Mouse (Mus musculus) frontal cortex, postnatal 14 days (tissue): ENCODE measurements at regions not wholly inside any gene's neighbourhood (a gene's known extent, or its start where the extent isn't known, plus 50 kb on each side); places are given as distances from the start of the nearest gene placed in this dataset.
A peak's percentile ranks its signal among the peaks of the same experiment; 100 is the strongest.

Experiments
- DNase-seq, 2 experiments: peaks; one replicate each; pipeline ENCODE4 v3.0.0; 2022; ENCODE audit warnings: low spot score in 2 of 2

GRCm38 (mm10) chr8:98403645-98404032 is 1012.6 kb downstream of the Cdh8 start:
- no peak for DNase-seq

GRCm38 (mm10) chr8:98402852-98403644 is 1013.2 kb downstream of the Cdh8 start:
- no peak for DNase-seq

GRCm38 (mm10) chr8:98381815-98382214 is 1034.5 kb downstream of the Cdh8 start:
- no peak for DNase-seq

- no peak for DNase-seq
Measured at GRCm38 (mm10) chr8:98380387-98380786, 1035.9 kb downstream of the Cdh8 start.

- no peak for DNase-seq
Measured at GRCm38 (mm10) chr8:98377743-98378142, 1038.5 kb downstream of the Cdh8 start.

GRCm38 (mm10) chr8:98372711-98373420 is 1043.4 kb downstream of the Cdh8 start:
- no peak for DNase-seq

- DNase-seq, result no peak
Measured at GRCm38 (mm10) chr8:98365378-98366095, 1050.7 kb downstream of the Cdh8 start.

GRCm38 (mm10) chr8:98337279-98337678 is 1079.0 kb downstream of the Cdh8 start:
- no peak for DNase-seq

GRCm38 (mm10) chr8:98309405-98309990 is 1106.8 kb downstream of the Cdh8 start:
- DNase-seq, result no peak

- DNase-seq, result peak in 1 of 2 experiments; percentile 4
Measured at GRCm38 (mm10) chr8:98294975-98295374, 1121.3 kb downstream of the Cdh8 start.

- no peak for DNase-seq
Measured at GRCm38 (mm10) chr8:98260281-98260680, 1156.0 kb downstream of the Cdh8 start.

GRCm38 (mm10) chr8:98243328-98243926 is 1172.8 kb downstream of the Cdh8 start:
- DNase-seq, result no peak

GRCm38 (mm10) chr8:98214019-98214418 is 1202.3 kb downstream of the Cdh8 start:
- no peak for DNase-seq
